Mouse (Mus musculus) testis, adult 10 weeks (tissue): ENCODE results near the gene Atf2. TPM values are rescaled to one million over a fixed set of nuclear protein-coding genes. Genes with fewer than 3 reads are reported as not detected.

Source experiments
- polyA plus RNA-seq: library from polyadenylated mRNA; stranded (reverse); fragments of 350-450 nt; fragmentation: Illumina TruSeq; extraction: RNeasy Lipid Tissue Mini Kit (QIAGEN cat#74804); gene quantifications from one replicate; pipeline ENCODE4 v1.2.3, GENCODE M21; 2014; ENCODE audit warnings: low read depth, low replicate concordance

Gene Atf2
- 175 TPM for polyA plus RNA-seq

DNA sequence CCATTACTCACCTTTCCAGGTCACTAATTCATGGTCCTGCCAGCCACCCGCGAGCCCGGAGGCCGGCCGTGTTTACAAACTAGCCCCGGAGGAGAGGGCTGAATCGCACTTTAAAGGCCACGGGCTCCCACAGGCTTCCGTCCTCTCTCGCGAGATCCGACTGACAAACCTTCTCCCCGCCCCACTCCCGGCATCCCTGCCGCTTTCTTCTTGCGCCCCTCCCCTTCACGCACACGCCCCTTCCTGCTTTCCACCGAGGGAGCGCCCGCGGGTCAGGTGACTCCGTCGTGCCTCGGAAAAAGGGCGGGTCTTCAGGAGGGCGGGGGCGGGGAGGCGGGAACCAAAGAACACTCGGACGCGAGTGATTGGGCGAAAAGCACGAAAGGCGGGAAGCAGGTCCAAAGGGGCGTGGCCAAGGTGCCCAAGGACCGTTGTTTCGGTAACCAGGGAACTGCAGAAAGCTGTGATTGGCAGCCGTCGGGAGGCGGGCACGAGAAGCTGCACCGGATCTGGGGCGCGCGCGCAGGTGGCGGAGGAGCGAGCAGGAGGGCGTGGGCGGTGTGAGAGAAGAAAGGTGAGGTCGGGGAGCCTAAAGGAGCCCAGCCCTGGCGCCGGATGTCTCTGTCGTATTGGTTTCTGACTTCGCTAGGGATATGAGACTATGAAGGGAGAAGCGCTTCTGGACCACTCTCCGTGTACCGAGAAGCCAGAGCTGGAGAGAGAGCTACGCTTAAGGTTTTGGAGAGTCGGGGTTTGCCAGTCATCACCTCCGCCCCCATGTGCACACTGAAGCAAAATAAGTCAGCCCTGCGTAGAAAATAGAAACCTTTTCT lies at the start of gene Atf2:
TSS of gene Atf2 (minus strand) at position 176 of the 833 bp plus-strand sequence.

DNA sequence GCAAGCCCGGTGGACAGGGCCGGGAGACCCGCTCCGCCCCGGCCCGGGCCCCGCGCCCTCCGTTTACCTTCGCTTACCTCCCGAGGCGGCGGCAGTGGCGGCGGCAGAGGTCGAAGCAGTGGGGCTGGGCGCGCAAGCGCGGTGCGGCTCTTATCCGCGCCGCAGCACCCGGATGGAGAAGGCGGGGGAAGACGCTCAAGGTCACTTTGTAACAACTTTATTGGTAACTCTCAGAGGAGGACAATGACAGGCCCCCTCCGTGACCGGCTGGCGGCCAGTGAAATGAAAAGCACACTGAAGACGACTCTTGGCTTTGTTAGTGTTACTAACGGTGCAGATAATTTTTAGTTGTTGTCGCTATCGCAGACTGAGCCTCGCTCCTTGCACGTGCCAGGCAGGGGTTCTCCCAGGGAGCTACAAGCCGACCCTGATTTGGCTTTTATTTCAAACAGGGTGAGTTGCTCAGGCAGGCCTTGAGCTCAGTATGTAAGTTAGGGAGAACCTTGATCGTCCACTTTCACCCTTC lies 18.8 kb upstream of the Atf2 start, which contains the start of gene Atp5g3:
TSS of gene Atp5g3 (minus strand) at position 152 of the 526 bp plus-strand sequence.

DNA sequence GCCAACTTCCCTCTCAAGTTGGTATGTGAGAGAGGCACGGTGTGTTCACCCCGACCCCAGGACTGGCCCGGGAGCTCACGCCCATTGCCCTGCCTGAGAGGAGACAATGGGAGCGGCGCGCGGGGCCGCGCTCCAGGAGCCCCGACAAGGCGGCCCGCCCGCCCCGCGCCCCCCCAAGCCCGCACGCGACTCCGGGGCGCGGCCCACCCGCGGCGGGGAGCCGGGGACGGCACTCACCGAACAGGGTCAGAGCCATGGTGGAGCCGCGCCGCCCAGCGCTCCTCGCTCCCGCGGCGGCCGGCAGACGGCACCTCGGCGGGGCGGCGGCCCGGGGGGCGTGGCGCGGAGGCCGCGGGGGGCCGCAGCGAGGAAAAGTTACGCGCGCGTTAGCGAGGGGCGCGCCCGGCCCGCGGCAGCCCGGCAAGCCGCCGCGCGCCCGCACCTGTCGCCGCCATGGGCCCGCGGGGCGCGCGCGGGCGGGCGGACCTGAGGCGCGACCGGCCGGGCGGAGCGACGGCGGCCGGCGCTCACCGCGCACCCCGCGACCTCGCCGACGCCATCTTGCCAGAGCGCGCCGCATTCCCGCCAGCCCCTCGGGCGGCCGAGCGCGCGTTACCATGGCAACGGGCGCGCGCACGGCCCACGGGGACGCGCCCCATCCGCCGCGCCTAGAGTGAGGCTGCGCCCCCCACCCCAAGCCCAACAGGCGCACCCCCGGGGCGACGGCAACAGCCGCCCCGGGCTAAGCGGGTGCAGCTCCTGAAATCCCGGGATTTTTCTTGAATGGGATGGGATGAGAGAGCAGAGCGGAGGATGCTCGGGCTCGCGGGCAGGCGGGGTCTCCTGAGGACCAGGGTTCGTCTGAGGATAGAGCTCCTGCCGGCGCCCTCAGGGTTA lies 117.4 kb downstream of the Atf2 start, which contains the start of gene Chn1:
TSS of gene Chn1 (minus strand) at position 561 of the 897 bp plus-strand sequence.

Other genes with a start within 250 kb of the Atf2 start
- gene Chn1, start 117.3 kb downstream of the Atf2 start, polyA plus RNA-seq: 101 TPM
- 111 TPM for gene Atp5g3, start 18.7 kb upstream of the Atf2 start, polyA plus RNA-seq